Mouse (Mus musculus): ENCODE measurements around the gene Fam234b. TPM values are rescaled to one million over a fixed set of nuclear protein-coding genes. Genes with fewer than 3 reads are reported as not detected.

Fam234b gene
- polyA plus RNA-seq, 1 experiment from 2014 or later, result 85.5 TPM

DNA sequence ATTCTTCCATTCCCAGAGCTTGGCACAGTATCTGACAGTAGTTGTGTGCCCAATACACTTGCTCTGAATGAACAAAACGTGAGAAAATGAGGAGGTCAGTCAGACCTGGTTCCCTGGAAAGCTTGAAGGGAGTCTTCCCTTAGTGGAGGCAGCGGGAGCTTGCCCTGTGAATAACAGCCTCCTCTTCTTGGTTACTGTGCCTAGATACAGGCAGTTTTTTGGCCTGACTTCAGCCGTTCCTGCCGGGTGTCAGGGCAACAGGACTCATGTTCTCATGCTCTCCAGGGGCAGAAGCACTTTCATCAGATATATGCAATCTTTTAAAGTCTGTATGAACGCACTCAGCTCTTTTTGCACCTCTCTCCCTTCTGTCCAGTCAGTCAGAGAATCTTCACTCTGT is 81.5 kb downstream of the Fam234b start:
- Histone ChIP-seq H3K4me2 (no peak overlapping the region), H3K4me1 (replicated peaks) (peaks cover 13% of the 10 kb centered on the region; the same call in 1 of the 2 replicates), H3K27ac (peak overlapping the region; percentile 20; the same call in 1 of the 2 replicates), H3K36me3 (no peaks in the 10 kb centered on the region), H3K9me3 (no peaks in the 10 kb centered on the region), H3K9ac (no peak overlapping the region), H3K4me3 (no peak overlapping the region), H3K27me3 (no peaks in the 10 kb centered on the region)
- 61% methylated on average over 5 of the region's 5 CpGs for WGBS
- ATAC-seq (ENCODE audit: low FRiP score), result 0 out of 2 replicates have a peak, but pooled peaks have one; percentile 59

DNA sequence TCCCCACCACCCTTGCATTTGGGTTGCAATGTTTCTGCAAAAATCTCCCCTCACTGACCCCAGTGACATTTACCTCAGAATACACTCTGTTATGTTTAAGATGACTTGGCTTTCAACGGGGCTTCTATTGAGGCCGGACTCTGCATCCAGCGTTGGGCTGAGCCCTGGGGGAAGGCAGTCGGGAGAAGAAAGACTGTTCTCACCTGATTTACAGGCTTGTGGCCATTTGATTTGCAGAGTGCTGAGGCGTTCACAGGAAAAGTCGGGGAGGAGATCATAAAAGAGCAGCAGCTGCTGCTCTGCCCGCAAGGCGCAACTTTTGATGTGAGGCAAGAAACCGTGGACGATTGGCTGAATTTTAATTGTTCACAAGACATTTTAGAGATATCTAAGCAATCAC is 82.1 kb downstream of the Fam234b start:
- WGBS, result 52% methylated on average over 10 of the region's 10 CpGs
- Histone ChIP-seq H3K27me3 (no peaks in the 10 kb centered on the region), H3K4me1 (replicated peaks) (peaks cover 12% of the 10 kb centered on the region; the same call in 1 of the 2 replicates)

DNA sequence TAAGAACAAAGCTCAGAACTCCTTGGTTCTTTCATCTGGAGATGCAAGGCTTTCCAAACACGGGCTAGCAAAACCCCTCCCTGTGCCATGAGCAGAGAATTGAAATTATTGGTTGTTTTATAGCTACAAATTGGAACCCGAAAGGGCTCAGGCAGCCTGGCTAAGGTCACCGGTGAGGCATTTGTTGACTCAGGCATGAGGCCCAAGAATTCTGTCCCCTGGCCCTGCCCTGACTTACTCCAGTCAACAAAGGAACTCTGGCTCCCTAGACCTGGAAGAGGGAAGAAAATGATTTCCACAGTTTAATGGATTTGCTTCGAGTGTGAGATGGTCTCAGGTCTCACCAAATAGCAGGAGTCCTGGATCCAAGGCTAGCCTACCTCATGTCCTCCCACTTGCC is 94.6 kb downstream of the Fam234b start:
- H3K4me1 ChIP-seq (replicated peaks), result peaks cover 6% of the 10 kb centered on the region; the same call in 1 of the 2 replicates
- no peak overlapping the region for H3K27ac ChIP-seq
- H3K9me3 ChIP-seq, result no peaks in the 10 kb centered on the region
- no peak overlapping the region for H3K4me2 ChIP-seq
- WGBS, result 75% methylated on average over 4 of the region's 4 CpGs
- H3K4me3 ChIP-seq, result no peak overlapping the region
- ATAC-seq (ENCODE audit: low FRiP score), result no peak
- no peaks in the 10 kb centered on the region for H3K36me3 ChIP-seq
- no peak overlapping the region for H3K9ac ChIP-seq
- no peaks in the 10 kb centered on the region for H3K27me3 ChIP-seq

More for the DNA sequence above, 82.1 kb downstream of the Fam234b start:
- Histone ChIP-seq H3K36me3 (no peaks in the 10 kb centered on the region), H3K9me3 (no peaks in the 10 kb centered on the region), H3K9ac (no peak overlapping the region; the same call in 1 of the 2 replicates), H3K4me2 (0 out of 2 replicates have a peak overlapping the region, but pooled peaks have one; percentile 13), H3K4me3 (no peak overlapping the region), H3K27ac (peak overlapping the region; percentile 20)
- ATAC-seq (ENCODE audit: low FRiP score), result no peak

DNA sequence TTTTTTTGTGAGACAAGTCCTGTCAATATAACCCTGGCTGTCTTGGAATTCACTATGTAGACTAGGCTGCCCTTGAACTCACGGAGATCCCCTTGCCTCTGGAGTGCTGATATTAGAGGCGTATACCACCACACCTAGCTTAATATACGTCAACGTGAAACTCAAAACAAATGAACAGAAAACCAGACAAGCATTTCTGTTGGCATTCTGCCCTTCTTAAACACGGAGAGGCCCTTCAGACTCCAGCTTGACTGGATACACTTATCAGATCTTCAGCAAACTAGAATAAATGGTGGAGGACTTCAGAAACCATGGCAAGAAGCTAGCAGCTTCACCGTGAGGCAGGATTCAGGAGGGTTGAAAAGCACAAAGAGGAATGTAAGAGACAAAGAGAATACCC is 96.4 kb downstream of the Fam234b start:
- 84% methylated on average over 6 of the region's 6 CpGs for WGBS
- H3K9ac ChIP-seq, result no peak overlapping the region
- ATAC-seq (ENCODE audit: low FRiP score), result no peak

More for the DNA sequence above, 96.4 kb downstream of the Fam234b start:
- Histone ChIP-seq H3K9me3 (no peaks in the 10 kb centered on the region), H3K36me3 (no peaks in the 10 kb centered on the region), H3K4me2 (no peak overlapping the region), H3K4me3 (no peak overlapping the region), H3K27me3 (no peaks in the 10 kb centered on the region), H3K4me1 (replicated peaks) (peaks cover 6% of the 10 kb centered on the region; the same call in 1 of the 2 replicates), H3K27ac (no peak overlapping the region)

Other genes starting within 250 kb of the Fam234b start
- gene Apold1, start 216.3 kb upstream of the Fam234b start, polyA plus RNA-seq (2015; fragmentation: Nextera tagmentation; extraction: Ambion mirVana), result 3.2 and 3.8 TPM in 2 replicates
- gene Ddx47, start 186.4 kb upstream of the Fam234b start, polyA plus RNA-seq (2015; fragmentation: Nextera tagmentation; extraction: Ambion mirVana), result 78.4 and 84.6 TPM in 2 replicates
- 0.72 and 1.1 TPM in 2 replicates for gene Gprc5a, start 132.3 kb upstream of the Fam234b start, polyA plus RNA-seq (2015; fragmentation: Nextera tagmentation; extraction: Ambion mirVana)
- gene Gprc5d, start 79.7 kb upstream of the Fam234b start, polyA plus RNA-seq (2015; fragmentation: Nextera tagmentation; extraction: Ambion mirVana), result not detected in 2 replicates
- 2.9 and 4.2 TPM in 2 replicates for gene Hebp1, start within 50 bp of the Fam234b start, polyA plus RNA-seq (2015; fragmentation: Nextera tagmentation; extraction: Ambion mirVana)
- 0.19 and 0.32 TPM in 2 replicates for gene Gsg1, start 56.4 kb downstream of the Fam234b start, polyA plus RNA-seq (2015; fragmentation: Nextera tagmentation; extraction: Ambion mirVana)
- 0.16 and 0.26 TPM in 2 replicates for gene Pbp2, start 112.4 kb downstream of the Fam234b start, polyA plus RNA-seq (2015; fragmentation: Nextera tagmentation; extraction: Ambion mirVana)
- 11.1 and 12.2 TPM in 2 replicates for gene Emp1, start 164.6 kb downstream of the Fam234b start, polyA plus RNA-seq (2015; fragmentation: Nextera tagmentation; extraction: Ambion mirVana)

Data from hindbrain, embryonic 13.5 days (tissue).